Mouse (Mus musculus) G1E (cell line): ENCODE data around the gene Arhgef19. TPM values are rescaled to one million over a fixed set of nuclear protein-coding genes. Genes with fewer than 3 reads are reported as not detected.

Experiments
- ATAC-seq: 2 replicates; pipeline ENCODE4 v1.8.0; 2016; ENCODE audit warnings: mild to moderate bottlenecking; ENCODE audit not compliant: insufficient number of reproducible peaks, poor library complexity, low FRiP score, severe bottlenecking; ENCODE audit errors: extremely low read depth
- DNase-seq: peaks from one replicate; pipeline ENCODE4 v3.0.0; 2012; ENCODE audit warnings: low spot score
- H3K27me3 ChIP-seq: 2 replicates; pipeline ENCODE4 v1.6.1; 2012; ENCODE audit warnings: mild to moderate bottlenecking, low read length, inconsistent platforms; ENCODE audit not compliant: insufficient read depth
- H3K36me3 ChIP-seq: replicated peaks from 2 replicates; pipeline ENCODE3; 2012; ENCODE audit warnings: mild to moderate bottlenecking, inconsistent platforms
- H3K4me1 ChIP-seq: 2 replicates; pipeline ENCODE4 v1.6.1; 2012; ENCODE audit warnings: low read depth, low read length, inconsistent platforms, mixed read lengths; ENCODE audit not compliant: insufficient read depth
- H3K4me3 ChIP-seq: 2 replicates; pipeline ENCODE4 v1.5.1; 2012; ENCODE audit warnings: low read depth, mild to moderate bottlenecking, inconsistent platforms, low read length, moderate library complexity, mixed read lengths
- H3K9me3 ChIP-seq: replicated peaks from 2 replicates; pipeline ENCODE4 v1.6.1; 2012; ENCODE audit warnings: inconsistent platforms
- CTCF ChIP-seq: IDR thresholded peaks from 2 replicates; pipeline ENCODE4 v1.5.1; 2012; ENCODE audit warnings: low read depth, low read length, inconsistent platforms, mixed read lengths
- GATA1 ChIP-seq: IDR thresholded peaks from 2 replicates; pipeline ENCODE4 v1.6.1; 2012; ENCODE audit warnings: borderline replicate concordance, low read length, inconsistent platforms, mixed read lengths
- GATA2 ChIP-seq: IDR thresholded peaks from 2 replicates; pipeline ENCODE4 v1.6.1; 2012; ENCODE audit warnings: low read depth, low read length, inconsistent platforms, borderline replicate concordance
- POLR2AphosphoS5 ChIP-seq: IDR thresholded peaks from 2 replicates; pipeline ENCODE4 v1.6.1; 2012; ENCODE audit warnings: low read depth, low read length, inconsistent platforms; ENCODE audit not compliant: insufficient replicate concordance
- TAL1 ChIP-seq: conservative IDR thresholded peaks from 2 replicates; pipeline ENCODE4 v1.6.1; 2012; ENCODE audit warnings: low read depth, low read length, inconsistent platforms, mixed read lengths
- polyA plus RNA-seq: library from polyadenylated mRNA; stranded (reverse); fragments of >175 nt; gene quantifications from 2 replicates; pipeline ENCODE4 v1.2.3, GENCODE M21; 2012
- total RNA-seq, 2 experiments: library from RNA; stranded (forward) in 1 of 2; stranded (reverse) in 1 of 2; fragments of 200-1000 nt in 1 of 2; fragments of >200 nt in 1 of 2; fragmentation: Nextera tagmentation in 1 of 2; gene quantifications; 2 replicates each; pipeline ENCODE4 v1.2.3; 2014 to 2017

The Arhgef19 gene
- total and polyA plus RNA-seq, 3 experiments, result not detected

GRCm38 (mm10) chr4:141291571-141292375 lies 52.5 kb downstream of the Arhgef19 start:
- no peak for DNase-seq
- H3K9me3 ChIP-seq, result no peaks in the 10 kb centered on the region
- H3K4me3 ChIP-seq, result no peak overlapping the region
- H3K4me1 ChIP-seq, result no peaks in the 10 kb centered on the region
- TF ChIP-seq CTCF (no peak), GATA1 (no peak), GATA2 (no peak)
- H3K36me3 ChIP-seq, result no peaks in the 10 kb centered on the region
- peaks cover 10% of the 10 kb centered on the region; the same call in 1 of the 2 replicates for H3K27me3 ChIP-seq
- ATAC-seq, result no peak

DNA sequence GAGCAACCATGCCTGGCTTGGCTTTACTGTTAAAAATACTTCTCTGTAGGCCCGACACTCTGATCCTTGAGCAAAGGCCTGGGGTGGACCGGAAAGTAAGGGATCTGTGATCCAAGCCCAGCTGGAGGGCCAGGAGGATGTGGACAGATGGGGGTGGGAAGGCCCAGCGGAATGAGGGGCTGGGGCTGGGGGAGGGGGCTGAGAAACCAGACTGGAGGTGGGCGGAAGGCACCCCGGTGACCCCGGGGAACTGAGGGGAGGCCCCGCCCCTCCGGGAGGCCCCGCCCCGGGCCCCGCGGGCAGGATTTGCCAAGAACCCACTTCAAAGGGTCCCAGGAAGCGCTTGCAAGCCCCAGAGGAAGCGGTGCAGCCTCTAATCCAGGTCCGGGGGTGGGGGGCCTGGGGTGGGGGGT lies 56.5 kb downstream of the Arhgef19 start:
- TF ChIP-seq POLR2AphosphoS5 (no peak), GATA1 (no peak), GATA2 (no peak), CTCF (no peak), TAL1 (no peak)
- ATAC-seq, result no peak
- H3K9me3 ChIP-seq, result no peaks in the 10 kb centered on the region
- no peaks in the 10 kb centered on the region for H3K4me1 ChIP-seq
- no peaks in the 10 kb centered on the region for H3K36me3 ChIP-seq
- no peak for DNase-seq
- no peak overlapping the region for H3K4me3 ChIP-seq
- 0 out of 2 replicates have a peak, but pooled peaks cover 2% of the 10 kb centered on the region for H3K27me3 ChIP-seq

DNA sequence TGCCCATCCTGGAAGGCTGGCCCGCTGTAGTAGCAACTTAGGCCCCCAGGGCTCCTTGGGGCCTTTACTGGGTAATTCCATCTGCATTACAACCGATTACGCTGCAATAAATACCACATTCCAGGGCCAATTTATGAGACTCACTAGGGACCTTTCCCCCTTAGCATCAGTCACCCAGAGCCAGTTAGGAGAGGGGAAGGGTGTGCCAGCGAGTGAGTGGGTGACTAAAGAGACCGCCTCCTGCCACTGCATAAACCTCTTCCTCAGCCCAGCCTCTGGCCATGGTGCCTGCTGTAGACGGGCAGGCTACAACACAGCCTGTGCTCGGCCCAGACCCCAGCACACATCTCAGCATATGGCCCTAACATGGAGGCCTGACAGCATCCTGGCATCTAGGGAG lies 58.6 kb downstream of the Arhgef19 start:
- no peak for ATAC-seq
- no peaks in the 10 kb centered on the region for H3K36me3 ChIP-seq
- no peaks in the 10 kb centered on the region for H3K9me3 ChIP-seq
- no peak for DNase-seq
- H3K4me3 ChIP-seq, result no peak overlapping the region
- H3K4me1 ChIP-seq, result no peaks in the 10 kb centered on the region
- TF ChIP-seq POLR2AphosphoS5, result no peak
- no peak for TF ChIP-seq GATA1
- no peak for TF ChIP-seq TAL1
- no peak for TF ChIP-seq CTCF
- H3K27me3 ChIP-seq, result peaks cover 19% of the 10 kb centered on the region

- no peak for TF ChIP-seq TAL1
- TF ChIP-seq CTCF, result no peak
- TF ChIP-seq POLR2AphosphoS5, result no peak
- TF ChIP-seq GATA1, result no peak
- no peak for TF ChIP-seq GATA2
- H3K9me3 ChIP-seq, result no peaks in the 10 kb centered on the region
- ATAC-seq (no peak), DNase-seq (no peak)
- H3K36me3 ChIP-seq, result no peaks in the 10 kb centered on the region
- peaks cover 2% of the 10 kb centered on the region; the same call in 1 of the 2 replicates for H3K4me1 ChIP-seq
- peaks cover 22% of the 10 kb centered on the region for H3K27me3 ChIP-seq
- H3K4me3 ChIP-seq, result no peak overlapping the region
These were observed 60.1 kb downstream of the Arhgef19 start for GRCm38 (mm10) chr4:141299356-141299755.

GRCm38 (mm10) chr4:141300196-141300595 lies 60.9 kb downstream of the Arhgef19 start:
- ATAC-seq, result no peak

GRCm38 (mm10) chr4:141301116-141301553 lies 61.8 kb downstream of the Arhgef19 start, which contains the start of gene Epha2:
Epha2 (plus strand) TSS chr4:141301240.
- H3K4me3 ChIP-seq, result no peak within 1 kb of the TSS; the same call in 1 of the 2 replicates
- H3K9me3 ChIP-seq, result no peaks in the 10 kb centered on the region
- TF ChIP-seq TAL1 (no peak), CTCF (no peak), GATA1 (no peak), GATA2 (no peak), POLR2AphosphoS5 (no peak)
- H3K4me1 ChIP-seq, result peaks cover 2% of the 10 kb centered on the region; the same call in 1 of the 2 replicates
- no peaks in the 10 kb centered on the region for H3K36me3 ChIP-seq
- H3K27me3 ChIP-seq, result peaks cover 23% of the 10 kb centered on the region
- ATAC-seq (no peak), DNase-seq (no peak)

More at GRCm38 (mm10) chr4:141300196-141300595, 60.9 kb downstream of the Arhgef19 start:
- H3K4me3 ChIP-seq, result no peak overlapping the region
- H3K9me3 ChIP-seq, result no peaks in the 10 kb centered on the region
- DNase-seq, result no peak
- no peak for TF ChIP-seq GATA2
- no peak for TF ChIP-seq TAL1
- TF ChIP-seq CTCF, result no peak
- no peak for TF ChIP-seq POLR2AphosphoS5
- no peak for TF ChIP-seq GATA1
- H3K27me3 ChIP-seq, result peaks cover 22% of the 10 kb centered on the region
- no peaks in the 10 kb centered on the region for H3K36me3 ChIP-seq
- H3K4me1 ChIP-seq, result peaks cover 2% of the 10 kb centered on the region; the same call in 1 of the 2 replicates
